Mouse (Mus musculus): Measurements from ENCODE around the gene Atp1b3. TPM values are rescaled to one million over a fixed set of nuclear protein-coding genes. Genes with fewer than 3 reads are reported as not detected.

Atp1b3 gene
- 10 to 100 TPM; 18.0 to 42.1 TPM for polyA plus RNA-seq (2012; fragmentation: generic; extraction: Trizol)

GRCm38 (mm10) chr9:96364141-96364838 lies at the start of gene Atp1b3:
Gene Atp1b3, minus strand, starts transcription at chr9:96364442.

Other genes starting within 250 kb of the Atp1b3 start
- 1 to 10 TPM in 1 of 2 experiments, under 1 TPM in 1; 0.09 to 1.0 TPM for gene Gk5, start 245.1 kb downstream of the Atp1b3 start, polyA plus RNA-seq (2012; fragmentation: generic; extraction: Trizol)
- gene Tfdp2, start 168.2 kb downstream of the Atp1b3 start, polyA plus RNA-seq (2012; fragmentation: generic; extraction: Trizol) = 1 to 10 TPM in 1 of 2 experiments, under 1 TPM in 1; 0.98 to 4.8 TPM
- 10 to 100 TPM; 38.5 to 86.6 TPM for gene Rnf7, start 114.2 kb upstream of the Atp1b3 start, polyA plus RNA-seq (2012; fragmentation: generic; extraction: Trizol)
- not detected for gene Gm28729, start 160.8 kb upstream of the Atp1b3 start, polyA plus RNA-seq (2012; fragmentation: generic; extraction: Trizol)